Mouse (Mus musculus): ENCODE measurements around the gene Gm10961.

DNA sequence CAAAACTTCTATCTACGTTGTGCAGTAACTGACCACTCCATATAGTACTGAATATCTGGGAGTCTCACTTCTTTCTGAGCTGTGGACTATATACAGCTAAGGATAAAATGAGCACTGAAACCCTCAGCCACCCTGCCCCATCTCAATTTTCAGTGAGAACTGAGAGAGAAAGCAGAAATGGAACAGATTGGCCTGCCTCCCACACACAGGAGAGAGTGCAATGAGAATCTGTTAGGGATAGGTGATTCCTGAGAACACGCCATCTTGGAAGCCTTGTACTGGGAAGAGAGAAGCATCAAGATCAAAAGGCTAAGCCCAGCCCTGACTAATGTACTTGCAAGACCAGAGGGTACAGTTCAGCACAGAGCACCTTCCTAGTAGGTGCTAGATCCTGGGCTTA is 2.6 kb upstream of the Gm10961 start:
- no peak for TF ChIP-seq POLR2A (IDR thresholded peaks at IDR 0.05; ENCODE audit: low read depth, low read length)
- no peak for TF ChIP-seq CTCF (IDR thresholded peaks at IDR 0.05; ENCODE audit: extremely low read depth, insufficient read length, insufficient replicate concordance, low read depth, low read length)
